Mouse (Mus musculus): ENCODE results near the gene Gls2.

The Gls2 gene

DNA sequence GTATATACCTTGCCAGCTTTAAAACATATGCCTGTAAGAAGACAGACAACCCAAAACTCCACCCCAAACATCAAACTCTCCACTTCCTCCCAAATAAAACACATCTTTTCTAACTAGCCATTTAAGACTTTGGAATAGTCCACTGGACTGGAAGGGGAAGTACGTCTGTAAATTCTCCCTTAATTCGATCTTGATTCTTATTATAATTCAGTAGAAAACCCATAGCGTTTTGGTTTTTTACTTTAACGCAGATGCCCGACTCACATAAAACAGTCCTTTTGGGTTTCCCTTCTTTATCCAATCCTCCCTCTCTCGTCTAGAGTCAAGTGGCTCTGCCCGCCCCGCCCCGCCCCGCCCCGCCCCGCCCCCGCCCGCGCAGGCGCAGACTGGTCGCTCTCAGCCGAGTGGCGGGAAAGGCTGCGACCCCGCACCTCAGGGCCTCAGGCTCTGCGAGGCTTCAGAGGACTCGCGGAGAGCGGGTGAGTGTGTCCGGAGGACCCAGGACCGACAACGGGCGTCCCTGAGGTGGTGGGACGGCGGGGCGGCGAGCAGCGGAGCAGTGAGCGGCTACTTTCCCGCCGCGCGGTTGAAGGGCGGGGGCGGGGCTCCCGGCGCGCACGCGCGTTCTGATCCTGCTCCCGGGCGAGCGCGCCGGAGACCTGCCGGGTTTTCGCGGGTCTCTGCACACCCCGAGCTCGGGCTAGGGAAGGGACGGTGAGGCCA, 37.6 kb downstream of the Gls2 start, which contains the start of gene Timeless:
Gene Timeless, plus strand, starts transcription at position 369 of the 723 bp plus-strand sequence.
- DNase-seq (ENCODE audit: low spot score in 2 of 2) = peak; percentile 85 to 89

DNA sequence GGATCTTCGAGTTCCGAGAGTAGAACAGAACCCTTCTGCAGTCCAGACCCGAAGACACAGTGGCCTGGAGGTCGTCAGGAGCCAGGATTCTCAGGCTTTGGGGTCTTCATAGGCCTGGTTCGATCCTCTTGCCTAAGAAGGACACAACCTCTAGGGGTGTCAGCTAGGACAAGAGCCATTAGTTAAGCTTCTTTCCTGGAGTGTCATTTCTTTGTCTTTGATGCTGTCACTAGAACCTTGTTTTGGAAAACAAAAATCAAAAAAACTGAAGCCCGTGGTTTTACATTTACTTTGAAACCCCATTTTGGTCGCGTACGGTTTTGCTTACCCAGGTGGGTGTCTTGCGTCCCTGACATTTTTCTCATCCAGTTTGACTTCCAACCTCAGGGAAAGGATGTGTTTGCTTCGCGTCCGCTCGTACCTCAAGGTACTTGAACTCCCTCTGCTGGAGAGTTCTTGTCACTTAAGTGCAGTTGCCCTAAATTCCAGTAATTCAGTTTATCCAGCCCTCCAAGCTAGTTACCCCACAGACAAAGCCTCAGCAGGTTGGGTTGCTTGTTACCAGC, 38.2 kb downstream of the Gls2 start:
- peak; percentile 28 to 77 for DNase-seq (ENCODE audit: low spot score in 2 of 2)

- no peak for DNase-seq (ENCODE audit: low spot score in 2 of 2)
Measured at GRCm38 (mm10) chr10:128236321-128236720, 42.1 kb downstream of the Gls2 start.

- DNase-seq (ENCODE audit: low spot score in 2 of 2) = peak; percentile 14 to 22
Measured at GRCm38 (mm10) chr10:128237807-128238480, 43.7 kb downstream of the Gls2 start.

- no peak for DNase-seq (ENCODE audit: low spot score in 2 of 2)
Measured at GRCm38 (mm10) chr10:128239140-128239539, 44.9 kb downstream of the Gls2 start.

GRCm38 (mm10) chr10:128240131-128240530, 45.9 kb downstream of the Gls2 start:
- DNase-seq (ENCODE audit: low spot score in 2 of 2) = no peak

DNA sequence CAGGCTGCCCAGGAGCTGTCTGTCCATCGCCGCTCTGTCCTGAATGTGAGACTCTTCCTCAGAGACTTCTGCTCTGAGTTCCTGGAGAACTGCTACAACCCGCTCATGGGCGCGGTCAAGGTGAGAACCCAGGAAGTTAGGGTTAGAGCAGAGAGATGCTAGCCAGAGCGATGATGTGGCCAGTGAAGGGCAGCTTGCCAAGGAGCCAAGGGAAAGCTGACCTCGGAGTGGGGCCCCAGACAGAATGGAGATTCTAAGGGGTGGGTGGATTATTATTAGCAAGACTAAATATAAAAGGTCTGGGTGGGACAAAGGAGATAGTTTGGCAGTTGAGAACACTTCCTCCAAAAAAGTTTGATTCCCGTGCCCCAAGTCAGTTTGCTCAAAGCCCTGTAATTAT, 49.0 kb downstream of the Gls2 start:
- no peak for DNase-seq (ENCODE audit: low spot score in 2 of 2)

GRCm38 (mm10) chr10:128244121-128244520, 49.9 kb downstream of the Gls2 start:
- DNase-seq (ENCODE audit: low spot score in 2 of 2) = no peak

GRCm38 (mm10) chr10:128247020-128247732, 52.9 kb downstream of the Gls2 start:
- DNase-seq (ENCODE audit: low spot score in 2 of 2) = no peak

- DNase-seq (ENCODE audit: low spot score in 2 of 2) = no peak
Measured at GRCm38 (mm10) chr10:128250565-128250964, 56.3 kb downstream of the Gls2 start.

GRCm38 (mm10) chr10:128253677-128254255, 59.5 kb downstream of the Gls2 start, which contains the start of gene Apon:
TSS of gene Apon (plus strand) at chr10:128254096.
- DNase-seq (ENCODE audit: low spot score in 2 of 2) = no peak

DNA sequence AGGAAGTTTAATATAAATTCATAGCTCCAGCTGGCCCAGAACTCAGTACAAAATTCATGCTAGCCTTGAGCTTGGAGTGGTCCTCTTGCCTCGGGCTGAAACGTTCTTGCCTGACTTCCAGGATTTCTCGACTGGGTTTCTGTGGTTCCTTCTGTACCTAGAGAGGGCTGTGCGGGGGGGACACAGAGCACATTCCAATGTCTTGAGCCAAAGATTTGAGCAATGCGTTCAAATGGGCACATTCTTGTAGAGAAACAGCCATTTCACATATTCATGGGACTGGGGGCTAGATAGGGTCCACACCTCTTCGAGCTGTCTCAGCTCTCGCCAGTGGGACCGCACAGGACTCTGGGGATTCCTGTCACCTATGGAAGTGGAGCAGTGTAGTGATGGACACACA, 61.7 kb downstream of the Gls2 start:
- DNase-seq (ENCODE audit: low spot score in 2 of 2) = no peak

DNA sequence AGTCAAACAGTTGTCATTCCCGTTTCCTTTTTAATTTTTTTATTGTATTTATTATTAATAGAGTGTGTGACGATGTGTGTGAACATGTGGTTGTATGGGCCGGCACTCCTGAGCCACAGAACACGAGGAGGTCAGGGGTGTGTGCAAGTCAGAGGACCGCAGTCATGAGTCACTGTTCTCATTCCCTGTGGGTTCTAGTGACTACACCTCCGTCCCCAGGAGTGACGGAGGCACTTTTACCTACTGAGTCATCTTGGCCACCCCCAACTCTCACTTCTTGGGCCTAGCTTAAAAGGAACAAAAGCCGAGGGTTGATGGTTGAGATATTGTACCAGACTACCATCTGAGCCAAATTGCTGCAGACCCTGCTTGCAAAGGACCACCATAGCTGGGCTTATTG, 62.1 kb downstream of the Gls2 start:
- no peak for DNase-seq (ENCODE audit: low spot score in 2 of 2)

GRCm38 (mm10) chr10:128258953-128259352, 64.7 kb downstream of the Gls2 start:
- DNase-seq (ENCODE audit: low spot score in 2 of 2) = no peak
